Mouse (Mus musculus): ENCODE results near the gene Slc25a11. TPM values are rescaled to one million over a fixed set of nuclear protein-coding genes. Genes with fewer than 3 reads are reported as not detected.

The Slc25a11 gene
- polyA plus RNA-seq, 1 experiment from 2014 or later = 162 TPM

GRCm38 (mm10) chr11:70645461-70646258 is 1.6 kb downstream of the Slc25a11 start:
- Histone ChIP-seq H3K27me3 (no peaks in the 10 kb centered on the region), H3K36me3 (peaks cover 37% of the 10 kb centered on the region)
- WGBS = 83% methylated on average over 12 of the region's 12 CpGs

GRCm38 (mm10) chr11:70644564-70645103 is 2.6 kb downstream of the Slc25a11 start:
- 92% methylated on average over 8 of the region's 8 CpGs for WGBS
- no peak overlapping the region for H3K4me2 ChIP-seq
- H3K4me1 ChIP-seq = peaks cover 32% of the 10 kb centered on the region
- H3K9ac ChIP-seq = no peak overlapping the region
- ATAC-seq (ENCODE audit: borderline replicate concordance, extremely low read depth, low FRiP score, low TSS enrichment) = no peak
- peaks cover 28% of the 10 kb centered on the region for H3K36me3 ChIP-seq
- H3K27ac ChIP-seq = no peak overlapping the region
- no peaks in the 10 kb centered on the region for H3K27me3 ChIP-seq
- H3K9me3 ChIP-seq = no peaks in the 10 kb centered on the region
- no peak overlapping the region for H3K4me3 ChIP-seq

More at GRCm38 (mm10) chr11:70645461-70646258, 1.6 kb downstream of the Slc25a11 start:
- peak overlapping the region; percentile 87 for H3K9ac ChIP-seq
- no peak for ATAC-seq (ENCODE audit: borderline replicate concordance, extremely low read depth, low FRiP score, low TSS enrichment)
- H3K4me2 ChIP-seq = peak overlapping the region; percentile 88
- no peaks in the 10 kb centered on the region for H3K9me3 ChIP-seq
- H3K4me3 ChIP-seq = peak overlapping the region; percentile 66
- H3K4me1 ChIP-seq = peaks cover 40% of the 10 kb centered on the region
- H3K27ac ChIP-seq = peak overlapping the region; percentile 91

GRCm38 (mm10) chr11:70643051-70643450 is 4.2 kb downstream of the Slc25a11 start:
- no peak overlapping the region for H3K27ac ChIP-seq
- no peak overlapping the region for H3K4me3 ChIP-seq
- WGBS = 89% methylated on average over 6 of the region's 6 CpGs
- ATAC-seq (ENCODE audit: borderline replicate concordance, extremely low read depth, low FRiP score, low TSS enrichment) = no peak
- peaks cover 17% of the 10 kb centered on the region for H3K36me3 ChIP-seq
- no peak overlapping the region for H3K9ac ChIP-seq
- H3K9me3 ChIP-seq = no peaks in the 10 kb centered on the region
- H3K27me3 ChIP-seq = no peaks in the 10 kb centered on the region
- H3K4me2 ChIP-seq = no peak overlapping the region
- H3K4me1 ChIP-seq = peaks cover 16% of the 10 kb centered on the region

GRCm38 (mm10) chr11:70641241-70641640 is 6.0 kb downstream of the Slc25a11 start:
- H3K4me3 ChIP-seq = no peak overlapping the region
- H3K36me3 ChIP-seq = peaks cover 17% of the 10 kb centered on the region
- no peak for ATAC-seq (ENCODE audit: borderline replicate concordance, extremely low read depth, low FRiP score, low TSS enrichment)
- no peaks in the 10 kb centered on the region for H3K27me3 ChIP-seq
- no peak overlapping the region for H3K27ac ChIP-seq
- H3K9me3 ChIP-seq = no peaks in the 10 kb centered on the region
- WGBS = 83% methylated on average over 7 of the region's 7 CpGs
- H3K4me2 ChIP-seq = no peak overlapping the region
- peaks cover 13% of the 10 kb centered on the region for H3K4me1 ChIP-seq
- no peak overlapping the region for H3K9ac ChIP-seq

- no peaks in the 10 kb centered on the region for H3K27me3 ChIP-seq
- ATAC-seq (ENCODE audit: borderline replicate concordance, extremely low read depth, low FRiP score, low TSS enrichment) = no peak
- 77% methylated on average over 8 of the region's 8 CpGs for WGBS
These were observed 7.3 kb downstream of the Slc25a11 start for GRCm38 (mm10) chr11:70639976-70640375.

GRCm38 (mm10) chr11:70638714-70639278 is 8.5 kb downstream of the Slc25a11 start, which contains the start of gene Gp1ba:
TSS of gene Gp1ba (plus strand) at chr11:70639122.
- Histone ChIP-seq H3K4me1 (no peaks in the 10 kb centered on the region), H3K27ac (no peak within 1 kb of the TSS), H3K27me3 (no peaks in the 10 kb centered on the region), H3K36me3 (peaks cover 3% of the 10 kb centered on the region; the same call in 1 of the 2 replicates), H3K4me3 (no peak within 1 kb of the TSS), H3K9ac (no peak within 1 kb of the TSS), H3K9me3 (no peaks in the 10 kb centered on the region), H3K4me2 (no peak within 1 kb of the TSS)
- no peak for ATAC-seq (ENCODE audit: borderline replicate concordance, extremely low read depth, low FRiP score, low TSS enrichment)
- 12% methylated on average over 5 of the region's 5 CpGs for WGBS

More at GRCm38 (mm10) chr11:70639976-70640375, 7.3 kb downstream of the Slc25a11 start:
- no peak overlapping the region for H3K27ac ChIP-seq
- peaks cover 15% of the 10 kb centered on the region for H3K36me3 ChIP-seq
- no peak overlapping the region for H3K4me3 ChIP-seq
- H3K9ac ChIP-seq = no peak overlapping the region
- no peak overlapping the region for H3K4me2 ChIP-seq
- H3K9me3 ChIP-seq = no peaks in the 10 kb centered on the region
- H3K4me1 ChIP-seq = peaks cover under 1% of the 10 kb centered on the region; the same call in 1 of the 2 replicates

- H3K4me1 ChIP-seq = no peaks in the 10 kb centered on the region
- no peaks in the 10 kb centered on the region for H3K27me3 ChIP-seq
- H3K36me3 ChIP-seq = no peaks in the 10 kb centered on the region
- H3K4me3 ChIP-seq = no peak overlapping the region
- H3K9ac ChIP-seq = no peak overlapping the region
- WGBS = 75% methylated on average over 1 of the region's 1 CpGs
- no peak overlapping the region for H3K27ac ChIP-seq
- H3K9me3 ChIP-seq = no peaks in the 10 kb centered on the region
- no peak for ATAC-seq (ENCODE audit: borderline replicate concordance, extremely low read depth, low FRiP score, low TSS enrichment)
- no peak overlapping the region for H3K4me2 ChIP-seq
These were observed 9.0 kb downstream of the Slc25a11 start for GRCm38 (mm10) chr11:70638293-70638692.

GRCm38 (mm10) chr11:70637764-70638163 is 9.5 kb downstream of the Slc25a11 start:
- Histone ChIP-seq H3K9ac (no peak overlapping the region), H3K4me3 (no peak overlapping the region), H3K4me2 (no peak overlapping the region), H3K4me1 (no peaks in the 10 kb centered on the region), H3K9me3 (no peaks in the 10 kb centered on the region), H3K36me3 (no peaks in the 10 kb centered on the region), H3K27ac (no peak overlapping the region), H3K27me3 (no peaks in the 10 kb centered on the region)
- WGBS = 96% methylated on average over 1 of the region's 1 CpGs
- ATAC-seq (ENCODE audit: borderline replicate concordance, extremely low read depth, low FRiP score, low TSS enrichment) = no peak

GRCm38 (mm10) chr11:70635601-70636000 is 11.7 kb downstream of the Slc25a11 start:
- Histone ChIP-seq H3K9ac (no peak overlapping the region), H3K36me3 (no peaks in the 10 kb centered on the region), H3K27me3 (no peaks in the 10 kb centered on the region), H3K27ac (no peak overlapping the region), H3K4me3 (no peak overlapping the region), H3K9me3 (no peaks in the 10 kb centered on the region), H3K4me2 (no peak overlapping the region), H3K4me1 (no peaks in the 10 kb centered on the region)
- WGBS = 82% methylated on average over 4 of the region's 4 CpGs
- ATAC-seq (ENCODE audit: borderline replicate concordance, extremely low read depth, low FRiP score, low TSS enrichment) = no peak

- Histone ChIP-seq H3K4me3 (no peak overlapping the region), H3K4me1 (no peaks in the 10 kb centered on the region), H3K4me2 (no peak overlapping the region), H3K9me3 (no peaks in the 10 kb centered on the region), H3K9ac (no peak overlapping the region), H3K36me3 (no peaks in the 10 kb centered on the region), H3K27me3 (no peaks in the 10 kb centered on the region), H3K27ac (no peak overlapping the region)
- no peak for ATAC-seq (ENCODE audit: borderline replicate concordance, extremely low read depth, low FRiP score, low TSS enrichment)
- whole genome bisulfite sequencing = 75% methylated on average over 7 of the region's 7 CpGs
These were observed 17.1 kb downstream of the Slc25a11 start for GRCm38 (mm10) chr11:70630129-70630528.

- no peak overlapping the region for H3K27ac ChIP-seq
- no peaks in the 10 kb centered on the region for H3K4me1 ChIP-seq
- no peak overlapping the region for H3K9ac ChIP-seq
- ATAC-seq (ENCODE audit: borderline replicate concordance, extremely low read depth, low FRiP score, low TSS enrichment) = no peak
- no peaks in the 10 kb centered on the region for H3K36me3 ChIP-seq
- H3K9me3 ChIP-seq = no peaks in the 10 kb centered on the region
- no peak overlapping the region for H3K4me3 ChIP-seq
- WGBS = 42% methylated on average over 5 of the region's 5 CpGs
- H3K4me2 ChIP-seq = no peak overlapping the region
- H3K27me3 ChIP-seq = no peaks in the 10 kb centered on the region
These were observed 17.7 kb downstream of the Slc25a11 start for GRCm38 (mm10) chr11:70629557-70629956.

- Histone ChIP-seq H3K4me3 (no peak overlapping the region), H3K27ac (no peak overlapping the region), H3K27me3 (no peaks in the 10 kb centered on the region), H3K36me3 (no peaks in the 10 kb centered on the region), H3K4me2 (no peak overlapping the region), H3K4me1 (no peaks in the 10 kb centered on the region), H3K9me3 (no peaks in the 10 kb centered on the region), H3K9ac (no peak overlapping the region)
- WGBS = 53% methylated on average over 2 of the region's 2 CpGs
- no peak; the same call in 1 of the 2 replicates for ATAC-seq (ENCODE audit: borderline replicate concordance, extremely low read depth, low FRiP score, low TSS enrichment)
These were observed 18.8 kb downstream of the Slc25a11 start for GRCm38 (mm10) chr11:70628431-70628830.
